Mouse (Mus musculus) CH12.LX (cell line): ENCODE results near the gene Pxn.

ENCODE experiments used
- BHLHE40 ChIP-seq: IDR thresholded peaks from 2 replicates; pipeline ENCODE4 v1.6.1; 2011; ENCODE audit warnings: mild to moderate bottlenecking, low read depth, low read length, improper control_type of control experiment
- CTCF ChIP-seq, 2 experiments: IDR thresholded peaks in 1 of 2; conservative IDR thresholded peaks in 1 of 2; 2 replicates each; pipeline ENCODE4 v1.5.1; 2011 to 2012; ENCODE audit warnings: low read depth in 2 of 2, low read length in 2 of 2, improper control_type of control experiment in 1 of 2, inconsistent platforms in 1 of 2, mild to moderate bottlenecking in 1 of 2, moderate library complexity in 1 of 2
- MEF2A ChIP-seq: IDR thresholded peaks from 2 replicates; pipeline ENCODE4 v1.6.1; 2014; ENCODE audit warnings: low read depth, mild to moderate bottlenecking, inconsistent platforms, low read length, improper control_type of control experiment, borderline replicate concordance
- MXI1 ChIP-seq: IDR thresholded peaks from 2 replicates; pipeline ENCODE4 v1.6.1; 2011; ENCODE audit warnings: mild to moderate bottlenecking, low read depth, low read length, improper control_type of control experiment
- MYC ChIP-seq: IDR thresholded peaks from 2 replicates; pipeline ENCODE4 v1.6.1; 2011; ENCODE audit warnings: low read depth, mild to moderate bottlenecking, improper control_type of control experiment, low read length
- POLR2A ChIP-seq: IDR thresholded peaks from 2 replicates; pipeline ENCODE4 v1.6.1; 2011; ENCODE audit warnings: low read depth, mild to moderate bottlenecking, improper control_type of control experiment, low read length
- POLR2AphosphoS2 ChIP-seq: IDR thresholded peaks from 2 replicates; pipeline ENCODE4 v1.6.1; 2011; ENCODE audit warnings: low read depth, low read length, improper control_type of control experiment
- SMC3 ChIP-seq: IDR thresholded peaks from 2 replicates; pipeline ENCODE4 v1.6.1; 2011; ENCODE audit warnings: low read depth, low read length, improper control_type of control experiment
- TCF12 ChIP-seq: IDR thresholded peaks from 2 replicates; pipeline ENCODE4 v1.6.1; 2014; ENCODE audit warnings: low read depth, mild to moderate bottlenecking, inconsistent platforms, low read length, improper control_type of control experiment
- USF2 ChIP-seq: conservative IDR thresholded peaks from 2 replicates; pipeline ENCODE4 v1.6.1; 2011; ENCODE audit warnings: low read depth, low read length, improper control_type of control experiment
- ZC3H11A ChIP-seq: IDR thresholded peaks from 2 replicates; pipeline ENCODE4 v1.6.1; 2012; ENCODE audit warnings: low read depth, mild to moderate bottlenecking, inconsistent platforms, low read length, improper control_type of control experiment
- ZNF384 ChIP-seq: IDR thresholded peaks from 2 replicates; pipeline ENCODE4 v1.6.1; 2012; ENCODE audit warnings: low read depth, low read length, improper control_type of control experiment, inconsistent platforms

DNA sequence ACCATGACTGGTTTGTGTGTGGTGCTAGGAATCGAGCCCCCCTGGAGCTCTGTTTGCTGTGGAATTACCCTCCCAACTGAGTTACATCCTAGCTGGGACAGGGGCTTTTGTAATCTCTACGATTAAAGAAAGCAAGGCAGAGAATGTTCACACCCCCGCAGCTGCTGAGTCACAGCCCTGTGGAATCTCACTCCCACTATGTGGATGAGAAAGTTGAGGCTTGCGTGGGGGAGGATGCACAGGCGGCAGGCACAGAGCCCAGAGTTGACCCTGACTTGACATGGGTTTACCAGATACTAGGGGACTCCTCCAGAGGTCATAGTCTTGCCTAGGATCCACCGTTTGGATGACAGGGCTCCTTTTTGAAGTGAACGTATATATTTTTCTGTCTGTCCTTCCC lies 9.4 kb upstream of the Pxn start:
- TF ChIP-seq CTCF (conservative IDR thresholded peaks at IDR 0.05 in 1 of 2, IDR thresholded peaks at IDR 0.05 in 1 of 2; ENCODE audit: low read depth in 2 of 2, low read length in 2 of 2) (no peak), POLR2AphosphoS2 (no peak), MXI1 (no peak), POLR2A (no peak), USF2 (no peak), ZNF384 (no peak), BHLHE40 (no peak), SMC3 (no peak), ZC3H11A (no peak), TCF12 (no peak), MYC (no peak), MEF2A (no peak)
